Mouse (Mus musculus) thymus, adult 2 months (tissue): ENCODE data around the gene Wdr95.

Source experiments
- CTCF ChIP-seq: fragments of 200-500 bp; IDR thresholded peaks from 2 replicates; pipeline ENCODE4 v1.5.1; 2012; ENCODE audit warnings: mild to moderate bottlenecking, control low read depth, low read length, moderate library complexity, borderline replicate concordance; ENCODE audit not compliant: control insufficient read depth, poor library complexity, insufficient read depth; ENCODE audit errors: extremely low read depth
- POLR2A ChIP-seq: fragments of 200-500 bp; IDR thresholded peaks from 2 replicates; pipeline ENCODE4 v1.6.1; 2012; ENCODE audit warnings: mild to moderate bottlenecking, low read length, control low read depth, moderate library complexity; ENCODE audit not compliant: control insufficient read depth, poor library complexity, insufficient read depth; ENCODE audit errors: extremely low read depth

DNA sequence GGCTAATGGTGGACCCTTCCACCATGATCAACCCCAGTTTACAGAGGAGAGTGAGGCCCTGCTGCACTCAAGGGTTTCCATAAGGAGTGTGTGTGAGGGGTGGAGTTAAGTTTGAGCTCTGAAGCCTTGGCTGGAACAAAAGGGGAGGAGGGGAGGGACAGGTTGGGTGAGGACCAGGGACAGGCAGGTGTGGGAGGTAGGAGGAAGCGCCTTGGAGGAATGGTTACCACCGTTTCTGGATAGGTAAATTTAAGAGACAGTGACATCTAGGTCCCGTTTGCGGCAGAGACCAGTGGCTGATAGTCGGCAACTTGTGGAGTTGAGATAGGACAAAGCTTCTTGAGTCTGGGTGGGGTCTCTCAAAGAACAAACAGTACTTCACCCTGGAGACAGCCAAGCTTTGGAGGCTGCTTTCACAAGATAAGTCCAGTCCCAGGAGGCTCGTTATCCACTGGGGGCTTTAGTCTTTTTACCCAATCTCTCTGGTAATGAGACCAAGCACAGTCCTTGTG lies 120.5 kb downstream of the Wdr95 start:
- TF ChIP-seq CTCF = no peak
- no peak for TF ChIP-seq POLR2A
